Mouse (Mus musculus) 416B (cell line): ENCODE data around the gene Duox1.

ENCODE experiments used
- DNase-seq: peaks from one replicate; pipeline ENCODE4 v3.0.0; 2011; ENCODE audit warnings: low read depth

Gene Duox1

DNA sequence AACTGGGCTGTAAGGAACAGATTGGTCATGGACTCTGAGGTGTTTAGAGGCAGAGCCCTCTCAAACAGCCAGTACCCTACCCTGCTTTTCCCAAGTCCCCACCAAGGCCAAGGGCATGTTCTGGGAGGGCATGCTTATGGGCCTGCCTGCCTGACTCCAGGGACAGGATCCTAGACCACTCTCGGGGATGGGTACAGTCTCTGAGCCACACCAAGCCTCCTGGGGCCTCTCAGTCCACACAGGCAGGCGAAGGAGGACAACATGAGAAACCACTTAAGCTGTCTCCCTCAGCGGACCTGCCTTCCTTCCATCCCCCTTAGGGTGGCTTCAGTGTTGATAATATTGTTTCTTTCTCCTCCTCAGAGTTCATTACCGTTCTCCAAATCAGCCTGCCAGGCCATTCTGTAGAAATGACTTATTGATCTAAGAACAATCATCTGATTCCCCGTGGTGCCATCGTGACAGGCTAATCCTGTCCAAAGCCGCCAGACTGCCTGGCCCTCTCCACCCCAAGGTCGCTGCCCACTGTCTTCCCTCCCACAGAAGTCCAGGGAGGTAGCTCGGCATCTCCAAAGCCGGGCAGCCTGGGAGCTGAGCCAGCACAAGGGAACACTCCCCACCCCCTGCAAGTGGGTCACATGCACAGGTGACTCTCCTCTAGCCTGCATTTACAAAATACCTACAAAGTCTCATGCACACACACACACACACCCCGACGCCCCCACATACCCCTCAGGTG lies 38.9 kb downstream of the Duox1 start:
- DNase-seq, result no peak

DNA sequence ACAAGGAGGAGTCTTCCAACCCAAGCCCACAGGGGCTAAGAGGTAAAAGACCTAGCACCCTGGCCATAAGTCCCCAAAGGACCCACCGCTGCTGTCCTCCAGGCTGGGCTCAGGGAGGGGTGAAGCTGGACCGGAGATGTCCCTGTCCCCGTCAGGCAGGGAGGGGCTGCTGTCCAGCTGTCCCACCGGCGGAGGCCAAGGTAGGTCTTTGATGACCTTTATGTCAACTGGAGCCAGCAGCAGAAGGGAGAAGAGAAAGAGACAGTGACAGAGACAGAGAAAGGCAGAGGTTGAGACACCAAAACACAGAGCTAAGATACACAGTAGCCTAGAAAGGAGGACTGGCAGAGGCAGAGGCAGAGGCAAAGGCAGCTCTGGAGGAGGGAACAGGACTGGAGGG lies 39.9 kb downstream of the Duox1 start:
- DNase-seq, result no peak

DNA sequence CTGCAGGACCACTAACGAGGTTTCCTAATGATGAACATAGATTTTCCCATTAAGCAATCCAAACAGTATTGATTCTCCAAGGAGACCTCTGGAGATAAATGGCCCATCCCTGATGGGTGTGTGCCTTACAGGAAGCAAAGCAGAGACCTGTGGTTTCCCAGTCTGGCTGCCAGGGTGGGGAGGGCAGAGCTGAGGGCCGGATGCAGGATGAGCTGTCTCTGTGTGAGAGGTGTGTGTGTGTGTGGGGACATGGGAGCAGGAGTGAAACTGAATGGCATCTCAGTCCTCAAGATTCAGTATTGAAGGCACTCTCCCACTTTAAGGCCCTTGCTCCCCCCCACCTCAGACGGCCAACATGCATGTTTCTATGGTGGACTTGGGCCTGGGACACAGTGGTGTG lies 40.7 kb downstream of the Duox1 start:
- peak; percentile 35 for DNase-seq

DNA sequence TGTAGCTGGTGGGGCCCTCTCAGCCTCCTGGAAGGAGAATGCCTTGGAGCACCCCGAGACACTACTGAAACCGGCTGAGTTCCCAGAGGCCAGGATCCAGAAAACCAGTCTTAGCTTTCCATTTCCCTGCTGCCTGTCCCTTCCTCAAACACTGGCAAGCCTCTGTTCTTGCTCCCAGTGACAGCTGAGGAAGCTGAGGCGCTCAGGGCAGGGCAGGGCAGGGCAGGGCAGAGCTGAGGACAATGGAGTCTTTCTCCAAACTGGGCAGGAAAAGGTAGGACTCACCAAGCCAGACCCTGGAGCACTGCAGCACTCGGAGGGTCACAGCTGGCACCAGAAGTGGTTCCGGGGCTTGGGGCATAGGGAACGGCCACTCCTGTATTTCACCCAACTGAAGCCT lies 44.8 kb downstream of the Duox1 start:
- no peak for DNase-seq

DNA sequence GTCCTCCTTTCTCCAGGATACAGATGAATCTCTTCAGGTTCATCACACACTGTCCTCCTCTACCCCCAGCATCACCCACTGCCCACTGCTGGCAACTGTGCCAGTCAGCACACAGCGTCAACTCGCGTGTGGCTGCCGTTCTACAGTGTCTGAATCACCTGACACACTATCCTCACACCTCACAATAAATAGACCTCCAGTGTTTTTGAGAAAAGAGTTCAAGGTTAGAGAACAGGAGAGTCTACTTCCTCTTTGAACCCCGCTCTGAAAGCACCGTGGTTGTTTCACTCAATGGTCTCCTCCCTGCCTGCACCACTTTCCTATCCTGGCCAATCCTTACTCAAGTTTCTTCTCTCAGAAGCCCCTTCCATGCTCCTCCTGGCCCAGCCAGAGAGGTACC lies 45.7 kb downstream of the Duox1 start:
- no peak for DNase-seq

DNA sequence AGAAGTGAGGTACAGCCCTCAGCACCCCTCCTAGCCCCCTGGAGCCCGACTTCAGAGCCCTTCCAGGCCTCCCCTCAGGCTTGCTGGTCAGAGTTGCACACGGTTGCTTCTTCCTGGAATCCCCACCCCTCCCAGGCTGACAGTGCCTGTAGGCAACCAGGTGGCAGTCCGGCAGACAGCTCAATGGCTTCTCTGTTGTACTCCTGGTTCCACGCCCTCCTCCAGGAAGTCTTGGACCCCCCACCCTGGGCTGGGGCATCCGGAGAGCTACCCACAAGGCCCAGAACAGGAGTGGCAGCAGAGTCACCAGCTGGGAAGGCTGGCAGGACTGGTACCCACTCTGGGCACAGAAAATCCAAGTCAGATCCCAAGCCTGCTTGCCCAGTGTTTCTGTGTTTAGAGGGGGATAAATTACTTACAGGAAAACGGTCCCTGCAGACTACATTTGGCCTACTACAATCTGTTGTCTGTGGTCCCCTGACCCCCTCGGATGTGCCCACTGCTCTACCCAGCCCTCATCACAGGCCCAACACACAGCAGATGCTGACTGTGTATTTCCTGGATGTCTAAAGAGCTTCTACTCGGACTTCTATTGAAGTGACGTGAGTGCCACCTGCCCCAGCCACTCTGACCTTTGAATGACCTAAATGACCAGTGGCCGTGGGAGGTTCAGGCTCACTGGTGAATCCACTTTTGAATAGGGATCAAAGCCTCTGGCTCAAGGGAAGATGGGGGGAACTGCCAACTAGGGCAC lies 46.6 kb downstream of the Duox1 start:
- no peak for DNase-seq

DNA sequence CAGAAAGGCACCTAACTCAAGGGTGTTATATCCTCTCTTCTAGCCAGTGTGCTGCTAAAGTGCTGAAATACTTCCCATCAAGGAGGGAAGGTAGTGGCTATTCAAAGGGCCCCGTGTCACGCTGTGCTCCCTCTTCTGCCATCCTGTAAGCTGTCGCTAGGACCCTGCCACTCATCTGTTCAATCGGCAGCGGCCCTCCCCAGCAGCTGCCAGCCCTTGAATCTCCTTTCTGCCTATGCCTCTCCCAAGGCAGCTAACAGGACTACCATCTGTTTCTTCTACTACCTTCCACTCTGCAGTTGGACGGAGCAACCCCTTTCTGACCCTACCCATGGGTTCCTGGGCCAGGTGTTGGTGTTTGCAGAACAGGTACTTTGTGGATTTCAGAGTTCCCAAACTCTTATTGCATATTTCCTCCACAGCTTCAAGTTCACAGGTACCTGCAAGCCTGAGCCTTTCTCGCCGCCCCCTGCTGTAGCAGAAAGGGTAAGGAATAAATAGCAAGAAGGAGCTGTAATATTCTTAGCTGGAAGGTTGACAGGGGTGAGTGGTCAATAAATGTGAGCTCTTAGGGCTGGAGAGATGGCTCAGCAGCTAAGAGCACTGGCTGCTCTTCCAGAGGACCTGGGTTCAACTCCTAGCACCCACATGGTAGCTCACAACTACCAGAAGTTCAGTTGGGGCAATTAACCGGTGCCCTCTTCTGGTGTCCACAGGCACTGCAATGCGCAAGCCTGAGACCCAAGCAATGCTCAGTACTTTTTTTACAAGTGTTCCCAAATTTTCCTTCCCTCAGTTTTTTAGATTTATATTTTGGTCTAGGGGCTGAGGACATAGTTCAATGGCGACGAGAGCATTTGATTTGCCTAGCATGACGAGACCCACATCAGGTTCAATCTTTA lies 47.4 kb downstream of the Duox1 start:
- no peak for DNase-seq

DNA sequence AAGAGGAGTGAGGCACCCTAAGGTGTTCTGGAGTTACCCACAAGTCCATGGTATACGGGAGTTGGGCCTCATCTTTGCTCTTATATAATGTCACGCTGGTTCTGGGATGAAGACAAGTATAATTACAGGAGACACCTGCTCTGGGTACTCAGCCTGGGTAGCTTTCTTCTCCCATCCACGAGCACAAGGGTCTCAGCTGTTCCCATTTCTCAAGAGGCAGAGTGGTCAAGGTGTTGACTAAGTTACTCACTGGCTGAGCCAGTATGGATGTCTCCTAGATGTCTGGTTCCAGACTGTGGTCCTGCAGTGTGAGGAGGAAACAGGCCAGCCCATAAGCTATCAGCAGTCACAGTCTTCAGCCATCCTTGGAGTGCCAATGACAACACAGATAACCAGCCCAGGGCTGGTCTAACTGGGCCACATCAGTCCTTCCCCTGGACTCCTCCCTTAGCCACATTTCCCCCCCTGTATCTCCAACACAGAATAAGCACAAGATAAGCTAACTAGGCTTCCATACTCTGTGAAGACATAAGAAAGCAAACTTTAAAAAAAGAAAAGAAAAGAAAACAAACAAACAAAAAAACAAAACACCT lies 49.0 kb downstream of the Duox1 start:
- DNase-seq, result peak; percentile 27

DNA sequence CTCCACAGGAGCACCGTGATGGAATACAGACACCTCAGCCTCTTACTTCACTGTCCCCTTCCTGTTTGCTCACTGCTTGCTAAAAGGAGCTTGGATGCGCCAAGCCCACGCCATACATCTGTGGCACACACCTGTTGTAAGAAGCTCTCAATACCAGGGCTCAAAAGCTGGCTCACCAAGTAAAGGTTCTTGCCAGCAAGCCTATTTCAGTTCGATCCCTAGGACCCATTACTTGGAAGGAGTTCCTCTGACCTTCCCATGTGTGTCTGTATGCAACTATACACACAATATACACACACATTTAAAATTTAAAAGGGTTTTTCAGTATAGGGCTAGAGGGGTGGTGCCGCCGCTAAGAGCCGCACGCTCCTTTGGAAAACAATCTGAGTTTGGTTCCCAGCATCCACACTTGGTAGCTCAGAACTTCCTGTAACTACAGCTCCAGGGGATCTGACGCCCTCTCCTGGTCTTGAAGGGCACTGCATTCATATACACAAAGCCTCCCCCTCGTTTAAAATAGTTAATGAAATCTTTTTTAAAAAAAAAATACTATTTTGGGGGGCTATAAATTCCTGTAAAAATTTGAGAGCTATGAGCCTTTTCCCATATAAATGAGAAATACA lies 49.9 kb downstream of the Duox1 start:
- peak; percentile 35 for DNase-seq

DNA sequence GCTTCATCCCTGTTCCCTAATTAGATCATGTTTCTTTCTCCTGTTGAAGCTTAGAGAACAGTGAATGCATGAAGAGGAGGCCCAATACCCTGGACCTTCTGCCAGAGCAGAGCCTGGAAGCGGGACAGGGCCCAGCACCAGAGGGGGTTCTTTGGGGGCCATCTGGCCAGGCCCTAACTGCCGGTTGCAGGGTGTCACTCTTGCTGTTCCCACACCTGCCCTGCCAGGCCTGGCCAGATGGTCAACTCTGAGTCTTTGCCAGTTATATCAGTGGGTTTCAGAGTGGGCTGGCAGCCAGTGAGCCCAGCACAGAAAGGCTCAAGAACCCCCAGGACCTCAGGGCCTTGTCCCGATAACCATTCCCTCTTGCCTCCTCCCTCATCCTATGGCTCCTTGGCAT lies 50.6 kb downstream of the Duox1 start:
- no peak for DNase-seq

DNA sequence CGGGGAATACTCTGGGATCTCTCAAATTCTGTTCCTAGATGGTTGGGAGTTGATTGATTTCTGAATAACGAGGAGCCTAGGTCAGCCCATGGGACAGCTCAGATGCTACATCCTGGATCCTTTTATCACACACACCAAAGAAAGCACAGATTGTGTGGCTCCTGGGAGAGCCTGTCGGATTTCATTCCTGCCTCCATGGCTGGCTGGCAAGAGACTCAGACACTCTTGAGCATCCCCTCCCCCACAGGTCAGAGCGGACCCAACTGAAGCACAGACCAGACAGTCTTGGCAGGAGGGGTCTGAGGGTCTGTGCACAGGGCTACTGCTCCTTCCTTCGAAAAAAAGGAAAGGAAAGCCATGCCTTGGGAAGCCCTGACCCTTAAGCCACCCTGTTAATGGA lies 51.2 kb downstream of the Duox1 start:
- DNase-seq, result no peak

DNA sequence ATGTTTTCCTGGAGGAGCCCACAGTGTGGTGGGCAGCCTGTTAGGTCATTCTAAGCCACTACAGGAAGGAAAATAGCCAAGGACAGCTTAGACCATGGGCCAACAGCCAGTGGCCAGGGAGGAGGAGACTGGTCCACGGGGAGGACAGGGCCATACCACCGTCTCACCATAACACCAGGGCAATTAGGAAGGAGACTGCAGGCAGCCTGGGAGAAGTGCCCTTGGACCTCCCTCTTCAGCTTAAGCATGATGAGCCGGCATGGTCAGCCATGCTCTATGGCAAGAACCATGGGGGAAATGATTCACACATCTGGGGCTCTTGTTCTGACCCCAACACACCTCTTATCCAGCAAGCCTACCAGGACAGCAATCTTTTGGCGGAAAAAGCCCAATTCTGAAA lies 51.7 kb downstream of the Duox1 start:
- peak; percentile 77 for DNase-seq

DNA sequence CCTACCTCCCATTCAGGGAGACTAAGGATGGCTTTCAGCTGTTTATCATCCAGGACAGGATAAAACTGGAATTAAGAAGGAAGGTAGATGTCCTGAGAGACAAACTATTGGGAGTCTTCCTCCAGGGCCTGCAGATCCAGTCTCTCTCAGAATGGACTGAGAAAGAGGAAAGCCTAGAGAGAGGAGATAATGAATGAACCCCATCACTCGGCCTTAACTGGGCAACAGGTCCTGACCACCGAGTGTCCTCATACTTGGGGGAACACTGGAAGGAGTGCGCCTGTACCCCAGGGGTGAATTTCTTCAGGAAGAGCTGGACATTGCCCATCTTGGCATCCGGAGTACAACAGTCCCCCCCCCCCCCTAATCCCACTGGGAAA lies 52.2 kb downstream of the Duox1 start:
- no peak for DNase-seq

DNA sequence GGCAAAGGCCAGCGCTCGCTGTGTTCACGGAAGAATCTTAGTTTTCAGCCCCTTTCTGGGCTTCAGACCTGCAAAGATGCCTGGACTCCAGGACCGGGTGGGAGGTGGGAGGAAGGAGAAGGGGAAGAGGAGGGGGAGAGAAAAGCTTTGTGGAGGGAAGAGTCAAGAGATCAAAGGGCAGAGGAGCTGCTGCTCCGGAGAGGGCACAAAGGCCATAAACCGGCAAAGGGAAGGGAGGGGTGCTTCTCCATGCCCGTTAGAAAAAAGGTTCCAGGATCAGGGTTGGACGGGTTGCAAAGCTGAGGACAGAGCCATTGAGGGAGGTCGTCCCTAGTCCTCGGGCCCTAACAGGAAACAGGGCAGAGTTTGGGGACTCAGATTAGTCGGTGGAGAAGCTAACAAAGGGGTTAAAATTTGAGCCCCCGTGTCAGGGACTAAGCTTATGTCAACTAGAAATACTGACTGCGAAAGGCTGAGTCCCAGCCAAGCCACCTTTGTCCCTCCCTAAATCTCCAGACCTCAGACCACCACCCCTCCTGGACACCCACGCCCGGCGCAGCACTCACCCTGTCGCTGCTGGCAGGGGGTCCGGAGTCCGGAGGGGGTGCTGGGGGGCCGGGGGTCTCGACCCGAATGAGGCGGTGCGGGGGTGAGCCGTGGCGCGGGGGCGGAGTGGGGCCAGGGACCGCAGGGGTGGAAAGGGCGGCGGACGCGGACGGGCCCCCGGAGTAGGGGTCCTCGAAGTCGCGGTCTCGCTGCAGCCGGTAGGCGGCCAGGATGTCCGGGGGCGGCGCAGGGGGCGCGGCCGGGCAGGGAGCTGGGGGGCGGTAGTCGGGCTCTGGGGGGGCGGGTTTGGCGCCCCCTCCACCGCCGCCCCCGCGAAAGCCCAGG lies 52.9 kb downstream of the Duox1 start:
- peak; percentile 47 for DNase-seq

DNA sequence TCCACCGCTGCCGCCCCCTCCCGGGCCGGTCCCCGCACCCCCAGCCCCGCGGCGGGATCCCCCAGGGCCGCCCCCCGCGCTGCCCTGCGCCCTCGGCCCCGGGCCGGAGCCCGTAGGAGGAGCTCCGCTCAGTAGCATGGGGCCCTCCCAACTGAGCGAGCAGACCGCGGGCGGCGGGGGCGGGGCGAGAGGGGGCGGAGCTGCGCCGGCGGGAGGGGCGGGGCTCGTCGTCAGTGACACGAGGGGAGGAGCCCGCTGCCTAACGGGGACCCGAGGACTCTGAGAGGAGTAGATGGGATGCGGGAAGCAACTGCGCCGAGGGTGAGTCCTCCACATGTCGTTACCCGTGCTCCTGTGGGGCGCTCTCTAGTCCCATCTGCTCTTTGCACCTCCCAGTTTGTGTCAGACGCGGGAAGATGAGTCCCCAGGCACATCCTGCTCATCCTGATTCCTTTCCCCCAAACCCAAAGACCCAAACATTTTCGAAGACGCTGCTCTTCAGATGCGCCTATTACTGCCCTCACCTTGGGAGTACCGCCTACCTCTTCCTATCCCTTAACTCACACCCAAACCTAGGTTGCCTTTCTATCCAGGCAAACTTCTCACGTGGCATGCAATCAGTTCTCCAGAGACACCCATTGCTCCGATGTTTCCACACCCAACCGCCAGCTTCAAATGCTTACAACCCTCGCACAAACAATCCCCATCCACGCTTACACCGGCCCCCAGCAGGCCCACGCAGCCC lies 53.7 kb downstream of the Duox1 start, which contains the start of gene Shf:
Gene Shf (minus strand): TSS at position 168 of the 745 bp plus-strand sequence.
- peak; percentile 88 for DNase-seq

DNA sequence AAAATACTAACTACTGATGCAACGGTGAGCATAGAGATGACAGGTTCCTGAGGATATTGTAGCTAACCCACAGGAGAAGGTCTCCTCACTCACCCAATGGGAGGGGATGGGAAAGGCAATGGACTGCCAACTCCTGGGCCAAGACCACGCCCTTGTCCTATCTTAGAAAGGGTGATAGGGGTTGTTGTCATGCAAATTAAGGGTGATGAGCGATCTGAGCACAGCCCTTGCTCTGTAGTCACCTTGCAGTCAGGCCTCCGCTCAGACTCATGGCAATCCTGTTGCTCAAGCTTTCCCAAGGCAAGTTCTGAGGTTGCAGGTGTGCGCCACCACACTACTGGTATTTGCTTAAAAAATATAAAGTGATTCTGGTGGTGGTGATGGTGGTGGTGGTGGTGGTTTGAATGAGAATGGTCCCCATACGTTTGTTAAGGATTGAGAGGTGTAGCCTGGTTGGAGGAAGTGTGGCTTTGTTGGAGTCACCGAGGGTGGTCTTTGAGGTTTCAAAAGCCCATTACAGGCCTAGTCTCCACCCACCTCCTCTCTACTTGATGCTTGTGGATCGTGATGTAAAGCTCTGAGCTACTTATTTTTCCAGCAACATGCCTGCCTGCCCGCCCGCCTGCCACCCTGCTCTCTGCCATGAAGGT lies 54.8 kb downstream of the Duox1 start:
- DNase-seq, result peak; percentile 45

DNA sequence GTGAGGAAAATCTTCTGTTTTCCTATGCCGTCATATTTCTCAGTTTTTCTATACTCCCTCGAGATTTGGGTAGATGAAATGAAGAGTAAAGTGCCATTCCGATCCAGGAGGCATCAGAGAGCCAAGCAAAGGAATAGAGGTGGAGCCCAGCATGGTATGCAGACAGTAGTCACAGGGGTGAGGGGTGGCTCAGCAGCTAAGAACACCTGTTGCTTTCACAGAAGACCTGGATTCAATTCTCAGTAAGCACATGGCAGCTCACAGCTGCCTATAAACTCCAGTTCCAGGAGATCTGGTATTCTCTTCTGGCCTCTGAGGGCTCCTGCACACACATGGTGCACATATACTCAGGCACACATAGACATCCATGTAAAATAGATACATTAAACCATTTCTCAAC lies 56.6 kb downstream of the Duox1 start:
- no peak for DNase-seq

DNA sequence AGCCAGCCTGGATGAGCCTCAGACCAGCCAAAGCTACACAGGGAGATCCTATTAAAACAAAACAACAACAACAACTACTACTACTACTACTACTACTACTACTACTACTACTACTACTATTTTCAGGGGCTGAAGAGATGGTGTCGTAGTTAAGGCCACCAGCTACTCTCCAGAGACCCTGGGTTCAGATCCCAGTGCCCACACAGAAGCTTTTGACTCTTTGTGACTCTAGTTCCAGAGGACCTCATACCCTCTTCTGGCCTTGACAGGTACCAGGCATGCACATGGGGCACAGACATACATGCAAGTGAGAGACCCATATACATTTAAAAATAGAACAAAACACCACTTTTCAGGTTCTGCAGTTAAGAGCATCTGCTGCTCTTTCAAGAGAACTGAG lies 57.1 kb downstream of the Duox1 start:
- no peak for DNase-seq

DNA sequence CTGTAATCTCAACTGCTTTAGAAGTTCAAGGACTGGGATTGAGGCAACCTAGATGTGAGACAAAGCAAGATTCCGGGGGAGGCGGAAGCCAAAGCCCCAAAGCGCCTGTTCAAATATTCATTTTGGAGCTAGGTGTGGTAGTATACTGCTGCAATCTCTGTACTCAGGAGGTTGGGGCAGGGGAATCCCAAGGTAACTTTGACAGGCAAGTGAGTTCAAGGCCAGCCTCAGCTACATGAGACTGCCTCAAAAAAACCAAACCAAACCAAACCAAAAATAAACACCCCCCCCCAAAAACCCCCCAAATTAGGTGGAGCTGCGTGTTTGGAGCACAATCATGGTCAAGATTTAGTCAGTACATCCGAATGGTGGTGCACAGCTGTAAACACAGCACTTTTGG lies 58.5 kb downstream of the Duox1 start:
- DNase-seq, result peak; percentile 38
